Mouse (Mus musculus) fat pad, adult 2 months (tissue): ENCODE results near the gene Ap2a2.
A peak's percentile ranks its signal among the peaks of the same experiment; 100 is the strongest.
"Not testable (repeated sequence)": the region's sequence is repeated elsewhere in the genome, so short reads cannot be mapped to it uniquely, and the experiment has no call there.

Experiments
- DNase-seq: peaks from one replicate; pipeline ENCODE4 v3.0.0-alpha.2; 2011; ENCODE audit warnings: low read depth, low spot score; ENCODE audit errors: extremely low read depth

Gene Ap2a2

DNA sequence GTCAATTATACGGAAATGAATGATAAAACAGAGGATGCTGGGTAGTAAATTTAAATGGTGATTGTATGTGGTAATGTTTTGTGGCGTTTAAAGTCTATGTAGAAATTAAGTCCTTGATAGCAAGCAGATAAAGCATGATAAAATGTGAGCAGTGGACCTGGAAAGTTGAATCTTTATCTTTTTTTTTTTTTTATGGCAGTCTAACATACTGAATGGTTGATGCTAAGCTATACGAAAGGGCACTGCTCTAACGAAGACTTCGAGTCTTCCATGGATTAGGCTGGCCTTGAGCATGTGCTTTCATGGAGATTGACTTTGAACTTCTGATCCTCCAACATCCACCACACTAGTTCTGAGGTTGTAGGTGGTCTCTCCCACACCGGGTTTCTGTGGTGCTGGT is 31.1 kb downstream of the Ap2a2 start:
- DNase-seq, result no peak

GRCm38 (mm10) chr7:141596971-141597370 is 35.0 kb downstream of the Ap2a2 start:
- peak; percentile 46 for DNase-seq

- DNase-seq, result no peak
Observed at GRCm38 (mm10) chr7:141597563-141597962, 35.6 kb downstream of the Ap2a2 start.

DNA sequence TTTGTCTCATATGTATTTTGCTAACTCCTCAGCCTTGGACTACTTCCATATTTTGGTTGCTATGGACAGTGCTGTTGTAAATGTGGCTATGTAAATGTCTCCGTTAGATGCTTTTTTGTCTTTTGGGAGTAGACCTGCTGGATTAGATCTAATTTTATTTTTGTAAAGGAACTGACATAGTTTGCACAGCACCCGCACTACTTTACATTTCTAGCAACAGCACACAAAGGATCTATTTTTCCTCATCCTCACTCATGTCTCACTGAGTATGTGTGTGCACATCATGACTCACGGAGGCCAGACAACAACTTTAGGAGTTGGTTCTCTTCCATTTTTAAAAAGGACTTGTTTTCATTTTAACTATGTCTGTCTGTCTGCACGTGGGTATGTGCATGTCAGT is 45.7 kb downstream of the Ap2a2 start:
- no peak for DNase-seq

DNA sequence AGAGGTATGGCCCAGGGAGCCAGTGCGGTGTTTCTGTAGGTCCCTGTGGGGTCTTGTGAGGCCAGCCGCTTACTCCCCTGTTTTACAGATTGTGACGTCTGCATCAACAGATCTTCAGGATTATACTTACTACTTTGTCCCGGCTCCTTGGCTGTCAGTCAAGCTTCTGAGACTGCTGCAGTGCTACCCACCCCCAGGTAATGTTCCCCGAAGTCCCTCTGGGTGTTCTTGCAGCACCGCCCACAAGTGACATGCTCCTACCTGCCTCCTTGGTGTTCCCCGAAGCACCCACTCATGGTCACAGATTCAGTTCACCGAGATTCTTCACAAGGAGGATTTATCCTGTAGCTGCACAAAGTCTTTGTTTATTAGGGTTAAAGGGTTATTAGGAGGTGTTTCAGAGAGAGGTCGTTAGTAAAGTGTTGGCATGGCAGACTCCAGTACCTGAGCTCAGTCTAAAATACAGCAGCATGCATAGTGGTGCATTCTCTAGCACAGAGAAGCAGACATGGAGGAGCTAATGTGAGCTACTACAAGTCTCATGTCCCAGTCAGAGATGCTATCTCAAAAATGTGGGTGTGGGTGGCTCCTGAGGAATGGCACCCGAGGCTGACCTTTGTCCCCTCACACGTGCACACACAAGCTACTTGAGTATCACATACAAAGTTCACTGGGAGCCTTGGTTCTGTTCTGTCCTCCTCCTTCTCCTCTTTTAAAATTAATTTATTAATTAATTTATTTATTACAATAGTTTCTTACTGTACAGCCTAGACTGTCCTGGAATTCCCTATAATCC is 47.9 kb downstream of the Ap2a2 start:
- DNase-seq, result peak; percentile 62

GRCm38 (mm10) chr7:141611711-141612370 is 49.9 kb downstream of the Ap2a2 start:
- DNase-seq, result no peak

- DNase-seq, result no peak
Observed at GRCm38 (mm10) chr7:141612371-141612760, 50.4 kb downstream of the Ap2a2 start.

DNA sequence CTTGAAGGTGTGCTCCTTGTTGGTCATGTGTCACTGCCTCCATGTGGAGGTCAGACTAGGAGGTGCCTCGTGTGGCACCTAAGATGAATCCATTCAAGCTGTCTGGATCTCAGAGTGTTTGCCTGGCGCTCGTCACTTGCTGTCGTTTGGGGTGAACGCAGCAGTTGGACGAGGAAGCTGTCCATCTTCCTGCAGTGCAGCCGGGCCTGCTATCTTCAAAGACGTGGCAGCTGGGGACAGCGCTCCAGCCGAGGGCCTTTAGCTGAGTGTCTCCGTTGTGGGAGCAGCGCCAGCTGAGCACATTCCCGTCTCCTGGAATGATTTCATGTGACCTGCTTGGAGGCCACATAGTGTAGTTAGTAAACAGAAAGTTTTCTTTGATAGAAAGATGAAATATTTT is 50.8 kb downstream of the Ap2a2 start:
- DNase-seq, result no peak

GRCm38 (mm10) chr7:141614329-141614832 is 52.4 kb downstream of the Ap2a2 start:
- DNase-seq, result no peak

- DNase-seq, result no peak
Observed at GRCm38 (mm10) chr7:141624214-141624613, 62.2 kb downstream of the Ap2a2 start.

DNA sequence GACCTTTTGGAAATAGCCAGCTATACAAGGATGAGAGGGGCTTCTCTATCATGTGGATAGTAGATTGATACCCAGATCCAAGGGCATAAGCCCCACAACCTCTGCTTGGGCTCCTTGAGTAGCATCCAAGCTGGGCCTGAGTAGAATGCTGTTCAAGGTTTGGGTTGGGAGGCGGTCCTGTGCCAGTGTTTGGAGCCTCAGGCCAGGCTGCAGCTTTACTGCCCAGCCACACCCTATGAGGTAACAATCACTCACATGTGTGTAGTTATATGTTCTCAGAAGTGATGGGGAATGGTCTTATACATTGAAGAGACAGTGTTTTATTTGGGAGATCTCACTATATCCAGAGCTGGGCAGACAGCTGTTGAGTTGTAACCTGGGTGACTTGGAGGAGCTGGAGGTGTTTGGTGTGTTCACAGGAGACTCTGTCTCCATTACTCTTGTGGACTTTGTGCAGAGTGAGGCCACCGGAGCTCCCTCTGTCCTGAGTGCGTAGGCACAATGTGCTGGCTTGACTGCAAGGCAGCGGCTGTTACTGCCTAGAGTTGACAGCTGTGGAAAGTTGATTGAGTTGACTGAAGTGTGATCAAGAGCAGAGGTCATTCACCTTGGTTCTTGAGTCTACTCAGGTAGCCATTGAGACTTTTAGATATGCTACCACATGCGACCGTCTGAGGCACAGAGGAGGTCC is 63.3 kb downstream of the Ap2a2 start:
- no peak for DNase-seq

GRCm38 (mm10) chr7:141628018-141628417 is 66.0 kb downstream of the Ap2a2 start:
- DNase-seq, result no peak

- no peak for DNase-seq
Observed at GRCm38 (mm10) chr7:141629241-141629640, 67.3 kb downstream of the Ap2a2 start.

DNA sequence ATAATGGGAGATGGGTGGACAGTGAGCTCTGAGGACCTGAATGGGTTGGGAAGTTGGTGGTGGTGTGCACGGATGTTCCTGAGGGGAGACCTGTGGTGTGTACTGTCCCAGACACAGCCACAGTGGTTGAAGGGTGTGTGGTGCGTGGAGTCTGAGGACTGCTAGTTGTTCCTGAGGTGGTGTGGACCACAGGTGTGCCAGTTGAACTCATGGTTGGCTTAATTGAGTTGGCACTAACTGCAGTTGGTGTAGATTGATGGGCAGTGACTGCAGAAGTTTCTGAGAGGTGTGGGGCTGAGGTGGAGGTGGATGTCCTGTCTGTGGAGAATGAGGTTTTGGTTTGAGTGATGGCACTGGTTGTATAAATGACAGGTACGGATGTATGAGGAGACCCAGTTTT is 76.1 kb downstream of the Ap2a2 start:
- not testable (repeated sequence) for DNase-seq

DNA sequence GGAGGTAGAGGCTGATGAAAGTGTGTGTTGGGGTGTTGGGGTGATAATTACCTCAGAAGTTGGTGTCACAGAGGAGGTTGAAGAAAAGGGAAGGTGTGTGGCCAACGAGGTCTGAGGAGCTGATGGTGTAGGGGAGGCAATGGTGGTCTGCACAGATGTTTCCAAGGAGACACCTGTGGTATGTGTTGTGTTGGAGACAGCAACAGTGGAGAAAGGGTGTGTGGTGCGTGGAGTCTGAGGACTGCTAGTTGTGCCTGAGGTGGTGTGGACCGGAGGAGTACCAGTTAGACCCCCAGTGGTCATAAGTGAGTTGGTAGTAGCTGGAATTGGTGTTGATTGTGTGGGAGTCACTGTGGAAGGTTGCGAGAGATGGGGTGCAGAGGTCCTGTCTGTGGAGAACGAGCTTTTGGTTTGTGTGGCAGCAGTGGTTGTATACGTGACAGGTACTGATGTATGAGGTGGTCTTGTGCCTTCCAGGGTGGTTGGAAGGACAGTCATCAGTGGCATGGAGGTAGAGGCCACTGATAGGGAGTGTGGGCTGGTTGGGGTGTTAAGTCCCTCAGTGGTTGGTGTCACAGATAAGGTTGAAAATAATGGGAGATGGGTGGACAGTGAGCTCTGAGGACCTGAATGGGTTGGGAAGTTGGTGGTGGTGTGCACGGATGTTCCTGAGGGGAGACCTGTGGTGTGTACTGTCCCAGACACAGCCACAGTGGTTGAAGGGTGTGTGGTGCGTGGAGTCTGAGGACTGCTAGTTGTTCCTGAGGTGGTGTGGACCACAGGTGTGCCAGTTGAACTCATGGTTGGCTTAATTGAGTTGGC is 76.8 kb downstream of the Ap2a2 start:
- DNase-seq, result not testable (repeated sequence)

GRCm38 (mm10) chr7:141639335-141639890 is 77.4 kb downstream of the Ap2a2 start:
- not testable (repeated sequence) for DNase-seq

- DNase-seq, result no peak
Observed at GRCm38 (mm10) chr7:141642375-141642774, 80.4 kb downstream of the Ap2a2 start.

GRCm38 (mm10) chr7:141643160-141643559 is 81.2 kb downstream of the Ap2a2 start:
- DNase-seq, result no peak

- no peak for DNase-seq
Observed at GRCm38 (mm10) chr7:141647083-141647482, 85.1 kb downstream of the Ap2a2 start.

DNA sequence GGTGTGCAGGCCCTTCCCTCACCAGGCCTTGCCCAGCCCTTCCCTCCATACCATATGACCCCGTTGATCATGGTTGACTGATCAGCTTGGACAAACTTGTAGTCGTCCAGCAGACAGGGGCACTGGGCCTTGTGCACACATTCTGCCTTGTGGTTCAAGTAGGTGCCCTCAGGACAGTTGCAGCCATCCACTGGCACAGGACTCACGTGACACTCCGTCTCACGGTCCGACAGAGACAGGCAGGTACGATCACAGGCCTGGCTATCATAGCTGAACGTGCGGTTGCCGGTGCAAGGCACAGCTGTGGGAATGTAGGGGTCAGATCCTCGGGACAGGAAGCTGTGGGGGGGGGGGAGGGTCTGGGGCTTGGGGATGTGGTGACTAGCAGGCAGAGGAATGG is 85.8 kb downstream of the Ap2a2 start:
- DNase-seq, result no peak

DNA sequence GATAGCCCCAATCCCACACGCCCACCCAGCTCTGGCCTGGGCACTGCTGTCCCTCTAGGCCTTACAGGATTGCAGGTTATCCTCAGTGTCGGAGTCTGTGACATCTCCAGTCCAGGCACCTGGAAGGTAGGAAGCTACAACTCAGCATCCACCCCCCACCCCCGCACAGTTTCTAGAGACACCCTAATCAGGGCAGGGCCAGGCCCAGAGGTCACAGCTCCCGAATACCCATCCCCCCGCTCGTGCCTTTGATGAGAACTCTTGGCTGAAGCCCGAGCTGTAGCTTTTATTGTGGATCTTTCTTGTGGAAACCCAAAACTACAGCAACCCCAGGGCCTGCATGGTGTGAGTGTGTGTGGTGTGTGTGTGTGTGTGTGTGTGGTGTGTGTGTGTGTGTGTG is 90.2 kb downstream of the Ap2a2 start:
- no peak for DNase-seq
